Mouse (Mus musculus) monocyte, adult 59 days (primary cell): ENCODE results near the gene Prr23a3. TPM values are rescaled to one million over a fixed set of nuclear protein-coding genes. Genes with fewer than 3 reads are reported as not detected.

Experiments
- total RNA-seq, 2 experiments: library from RNA; stranded (reverse); gene quantifications; one replicate each; pipeline ENCODE4 v1.2.4; 2023

Gene Prr23a3
- not detected for total RNA-seq

GRCm38 (mm10) chr9:98864571-98864970, at the start of gene Prr23a3:
Gene Prr23a3 (plus strand): TSS chr9:98864767.

GRCm38 (mm10) chr9:98842117-98842516, 22.4 kb upstream of the Prr23a3 start, which contains the start of gene Prr23a1:
Gene Prr23a1 (plus strand): TSS chr9:98842503.

GRCm38 (mm10) chr9:98856210-98856609, 8.4 kb upstream of the Prr23a3 start, which contains the start of gene Prr23a2:
Gene Prr23a2 (plus strand): TSS chr9:98856494.

GRCm38 (mm10) chr9:98902819-98903218, 38.3 kb downstream of the Prr23a3 start, which contains the start of gene 7420426K07Rik:
Gene 7420426K07Rik (plus strand): TSS chr9:98903119.

Other genes starting within 250 kb of the Prr23a3 start
- gene Prr23a1, start 22.3 kb upstream of the Prr23a3 start, total RNA-seq: not detected
- gene Prr23a2, start 8.3 kb upstream of the Prr23a3 start, total RNA-seq: not detected
- gene 7420426K07Rik, start 38.4 kb downstream of the Prr23a3 start, total RNA-seq: not detected
- gene Foxl2, start 90.5 kb downstream of the Prr23a3 start, total RNA-seq: not detected
- gene Faim, start 121.6 kb downstream of the Prr23a3 start, total RNA-seq: 10 to 100 TPM; 38.6 to 41.1 TPM
- gene Gm1123, start 170.9 kb downstream of the Prr23a3 start, total RNA-seq: under 1 TPM; 0.31 to 0.58 TPM